Mouse (Mus musculus) CH12.LX (cell line): ENCODE data around the gene Ttc9b. TPM values are rescaled to one million over a fixed set of nuclear protein-coding genes. Genes with fewer than 3 reads are reported as not detected.

Source experiments
- DNase-seq: peaks from one replicate; pipeline ENCODE4 v3.0.0-alpha.2; 2013; ENCODE audit errors: extremely low read depth
- H3K27ac ChIP-seq: 2 replicates; pipeline ENCODE4 v1.5.1; 2012; ENCODE audit warnings: low read depth, mild to moderate bottlenecking, control low read depth, moderate library complexity; ENCODE audit not compliant: insufficient read depth
- H3K27me3 ChIP-seq: replicated peaks from 2 replicates; pipeline ENCODE3; 2012; ENCODE audit warnings: inconsistent platforms
- H3K36me3 ChIP-seq, 2 experiments: replicated peaks in 1 of 2; 2 replicates each; pipeline versions ENCODE3 to v1.6.1; 2012; ENCODE audit warnings: inconsistent platforms in 1 of 2, low read length in 1 of 2, mild to moderate bottlenecking in 1 of 2, mixed read lengths in 1 of 2, moderate library complexity in 1 of 2; ENCODE audit not compliant: control insufficient read depth in 1 of 2, insufficient read depth in 1 of 2
- H3K4me1 ChIP-seq, 2 experiments: 2 replicates each; pipeline ENCODE4 v1.6.1; 2012; ENCODE audit warnings: inconsistent platforms in 1 of 2, moderate library complexity in 1 of 2; ENCODE audit not compliant: insufficient read depth in 2 of 2, control insufficient read depth in 1 of 2
- H3K4me2 ChIP-seq: 2 replicates; pipeline ENCODE4 v1.6.1; 2012; ENCODE audit warnings: low read depth, mild to moderate bottlenecking, control low read depth; ENCODE audit not compliant: poor library complexity, insufficient read depth, severe bottlenecking
- H3K4me3 ChIP-seq, 3 experiments: fragments of 150-350 bp in 1 of 3; sonication (generic) in 1 of 3; replicated peaks in 1 of 3; 2 replicates each; pipeline versions ENCODE3 to v1.5.1; 2011 to 2012; ENCODE audit warnings: low read depth in 2 of 3, low read length in 2 of 3, mild to moderate bottlenecking in 2 of 3, moderate library complexity in 2 of 3, control low read depth in 1 of 3, improper control_type of control experiment in 1 of 3, inconsistent platforms in 1 of 3, mixed read lengths in 1 of 3; ENCODE audit not compliant: poor library complexity in 1 of 3
- H3K79me2 ChIP-seq: replicated peaks from 2 replicates; pipeline ENCODE4 v1.6.1; 2012; ENCODE audit warnings: mild to moderate bottlenecking, moderate library complexity; ENCODE audit not compliant: control insufficient read depth, poor library complexity, insufficient read depth, severe bottlenecking; ENCODE audit errors: extremely low read depth
- H3K9ac ChIP-seq: 2 replicates; pipeline ENCODE4 v1.6.1; 2012; ENCODE audit warnings: low read depth, mild to moderate bottlenecking, control low read depth, moderate library complexity; ENCODE audit not compliant: insufficient read depth
- H3K9me3 ChIP-seq: replicated peaks from 2 replicates; pipeline ENCODE3; 2012; ENCODE audit warnings: low read length, inconsistent platforms, mixed read lengths
- ELF1 ChIP-seq: IDR thresholded peaks from 2 replicates; pipeline ENCODE4 v1.6.1; 2014; ENCODE audit warnings: low read depth, mild to moderate bottlenecking, inconsistent platforms, low read length, improper control_type of control experiment
- ETS1 ChIP-seq: conservative IDR thresholded peaks from 2 replicates; pipeline ENCODE4 v1.6.1; 2012; ENCODE audit warnings: low read depth, mild to moderate bottlenecking, inconsistent platforms, low read length, improper control_type of control experiment, moderate library complexity
- GABPA ChIP-seq: IDR thresholded peaks from 2 replicates; pipeline ENCODE4 v1.6.1; 2012; ENCODE audit warnings: low read depth, low read length, improper control_type of control experiment, inconsistent platforms; ENCODE audit not compliant: insufficient replicate concordance
- TCF12 ChIP-seq: IDR thresholded peaks from 2 replicates; pipeline ENCODE4 v1.6.1; 2014; ENCODE audit warnings: low read depth, mild to moderate bottlenecking, inconsistent platforms, low read length, improper control_type of control experiment
- ZKSCAN1 ChIP-seq: IDR thresholded peaks from 2 replicates; pipeline ENCODE4 v1.6.1; 2012; ENCODE audit warnings: low read depth, inconsistent platforms, low read length, improper control_type of control experiment, borderline replicate concordance
- ZMIZ1 ChIP-seq: IDR thresholded peaks from 2 replicates; pipeline ENCODE4 v1.6.1; 2012; ENCODE audit warnings: low read depth, mild to moderate bottlenecking, inconsistent platforms, low read length, improper control_type of control experiment
- dilution Hi-C: fragments of 300-500 bp; cut with MboI; formaldehyde crosslinking; loops from 2 replicates; pipeline ENCODE4 v1.14.3; 2020; ENCODE audit warnings: low sequenced_read_pairs; ENCODE audit not compliant: extremely low pct_unique_long_range_greater_than_20kb, extremely low pct_ligation_motif_present
- in situ Hi-C: fragments of 300-500 bp; cut with MboI; formaldehyde crosslinking; loops from 3 replicates; pipeline ENCODE4 v1.14.3; 2019; ENCODE audit warnings: low sequenced_read_pairs, low pct_ligation_motif_present, low pct_unique_long_range_greater_than_20kb, mixed read lengths
- polyA plus RNA-seq: library from polyadenylated mRNA; unstranded; fragments of >175 nt; gene quantifications from 2 replicates; pipeline ENCODE4 v1.2.1, GENCODE M21; 2012; ENCODE audit warnings: low read depth; ENCODE audit not compliant: insufficient read length
- total RNA-seq, 2 experiments: library from RNA; depleted of rRNA; stranded (reverse); fragments of 300-350 nt in 1 of 2; fragments of >200 nt in 1 of 2; gene quantifications; 2 replicates each; pipeline ENCODE4 v1.2.3; 2012 to 2014

The Ttc9b gene
- total and polyA plus RNA-seq, 3 experiments = not detected

- in situ Hi-C loops = no loop called here
- Histone ChIP-seq H3K9me3 (no peaks in the 10 kb centered on the region), H3K27me3 (no peaks in the 10 kb centered on the region), H3K4me1 (peaks cover 0 to 2% of the 10 kb centered on the region in 2 experiments; a peak in 1 of 4 replicates), H3K4me2 (no peak overlapping the region), H3K27ac (no peak overlapping the region), H3K79me2 (no peaks in the 10 kb centered on the region), H3K9ac (no peak overlapping the region), H3K4me3 (no peak overlapping the region), H3K36me3 (no peaks in the 10 kb centered on the region)
- TF ChIP-seq ELF1 (no peak), ZMIZ1 (no peak), ETS1 (no peak), ZKSCAN1 (no peak), TCF12 (no peak), GABPA (no peak)
- DNase-seq = no peak
- dilution Hi-C loops = no loop called here
These were observed 43.0 kb downstream of the Ttc9b start for GRCm38 (mm10) chr7:27696711-27697110.

Other genes starting within 250 kb of the Ttc9b start
- gene Sptbn4, start 206.2 kb upstream of the Ttc9b start, total RNA-seq (2012; rRNA removed) = 0.29 and 0.38 TPM in 2 replicates
- 0.18 and 0.21 TPM in 2 replicates for gene Sptbn4, start 206.2 kb upstream of the Ttc9b start, total RNA-seq (2014; rRNA removed)
- gene Sptbn4, start 206.2 kb upstream of the Ttc9b start, polyA plus RNA-seq = 0.20 and 0.24 TPM in 2 replicates
- gene Blvrb, start 205.9 kb upstream of the Ttc9b start, total RNA-seq (2012; rRNA removed) = 6.3 and 9.4 TPM in 2 replicates
- gene Blvrb, start 205.9 kb upstream of the Ttc9b start, total RNA-seq (2014; rRNA removed) = 2.8 and 4.3 TPM in 2 replicates
- 5.0 and 7.6 TPM in 2 replicates for gene Blvrb, start 205.9 kb upstream of the Ttc9b start, polyA plus RNA-seq
- gene Sertad3, start 180.1 kb upstream of the Ttc9b start, total RNA-seq (2012; rRNA removed) = 2.6 and 2.8 TPM in 2 replicates
- gene Sertad3, start 180.1 kb upstream of the Ttc9b start, total RNA-seq (2014; rRNA removed) = 2.7 and 3.9 TPM in 2 replicates
- gene Sertad3, start 180.1 kb upstream of the Ttc9b start, polyA plus RNA-seq = 1.8 and 2.7 TPM in 2 replicates
- 8.0 and 8.3 TPM in 2 replicates for gene Sertad1, start 167.0 kb upstream of the Ttc9b start, total RNA-seq (2012; rRNA removed)
- gene Sertad1, start 167.0 kb upstream of the Ttc9b start, total RNA-seq (2014; rRNA removed) = 8.1 and 9.1 TPM in 2 replicates
- 5.0 and 7.4 TPM in 2 replicates for gene Sertad1, start 167.0 kb upstream of the Ttc9b start, polyA plus RNA-seq
- 0.21 TPM in 2 replicates for gene Prx, start 154.6 kb upstream of the Ttc9b start, total RNA-seq (2012; rRNA removed)
- gene Prx, start 154.6 kb upstream of the Ttc9b start, total RNA-seq (2014; rRNA removed) = 0.12 and 0.17 TPM in 2 replicates
- 0.41 and 0.60 TPM in 2 replicates for gene Prx, start 154.6 kb upstream of the Ttc9b start, polyA plus RNA-seq
- 0.04 TPM in 1 of 2 replicates, not detected in the other for gene Hipk4, start 130.6 kb upstream of the Ttc9b start, total RNA-seq (2012; rRNA removed)
- gene Hipk4, start 130.6 kb upstream of the Ttc9b start, total RNA-seq (2014; rRNA removed) = 0.09 TPM in 1 of 2 replicates, not detected in the other
- gene Hipk4, start 130.6 kb upstream of the Ttc9b start, polyA plus RNA-seq = 0.11 and 0.16 TPM in 2 replicates
- gene Pld3, start 100.7 kb upstream of the Ttc9b start, total RNA-seq (2012; rRNA removed) = 16.2 and 21.1 TPM in 2 replicates
- 6.0 and 6.2 TPM in 2 replicates for gene Pld3, start 100.7 kb upstream of the Ttc9b start, total RNA-seq (2014; rRNA removed)
- gene Pld3, start 100.7 kb upstream of the Ttc9b start, polyA plus RNA-seq = 13.5 and 14.1 TPM in 2 replicates
- 7.0 and 7.8 TPM in 2 replicates for gene 2310022A10Rik, start 100.7 kb upstream of the Ttc9b start, total RNA-seq (2012; rRNA removed)
- 7.2 and 8.6 TPM in 2 replicates for gene 2310022A10Rik, start 100.7 kb upstream of the Ttc9b start, total RNA-seq (2014; rRNA removed)
- gene 2310022A10Rik, start 100.7 kb upstream of the Ttc9b start, polyA plus RNA-seq = 27.1 and 30.7 TPM in 2 replicates
- 40.3 and 41.8 TPM in 2 replicates for gene Akt2, start 62.4 kb upstream of the Ttc9b start, total RNA-seq (2012; rRNA removed)
- 39.3 and 39.5 TPM in 2 replicates for gene Akt2, start 62.4 kb upstream of the Ttc9b start, total RNA-seq (2014; rRNA removed)
- gene Akt2, start 62.4 kb upstream of the Ttc9b start, polyA plus RNA-seq = 77.1 and 77.3 TPM in 2 replicates
- gene Map3k10, start 20.7 kb downstream of the Ttc9b start, total RNA-seq (2012; rRNA removed) = 15.0 and 16.7 TPM in 2 replicates
- 7.2 and 7.8 TPM in 2 replicates for gene Map3k10, start 20.7 kb downstream of the Ttc9b start, total RNA-seq (2014; rRNA removed)
- 7.6 and 8.2 TPM in 2 replicates for gene Map3k10, start 20.7 kb downstream of the Ttc9b start, polyA plus RNA-seq
- 0.76 and 1.2 TPM in 2 replicates for gene Zfp607b, start 35.4 kb downstream of the Ttc9b start, total RNA-seq (2012; rRNA removed)
- gene Zfp607b, start 35.4 kb downstream of the Ttc9b start, total RNA-seq (2014; rRNA removed) = 0.93 and 0.97 TPM in 2 replicates
- 0.90 and 1.0 TPM in 2 replicates for gene Zfp607b, start 35.4 kb downstream of the Ttc9b start, polyA plus RNA-seq
- gene Zfp60, start 77.5 kb downstream of the Ttc9b start, total RNA-seq (2012; rRNA removed) = 7.8 and 8.2 TPM in 2 replicates
- gene Zfp60, start 77.5 kb downstream of the Ttc9b start, total RNA-seq (2014; rRNA removed) = 7.2 and 8.1 TPM in 2 replicates
- gene Zfp60, start 77.5 kb downstream of the Ttc9b start, polyA plus RNA-seq = 6.9 and 7.2 TPM in 2 replicates
- gene Zfp626, start 153.3 kb downstream of the Ttc9b start, total RNA-seq (2012; rRNA removed) = 3.6 and 3.9 TPM in 2 replicates
- gene Zfp626, start 153.3 kb downstream of the Ttc9b start, total RNA-seq (2014; rRNA removed) = 5.5 and 6.5 TPM in 2 replicates
- gene Zfp626, start 153.3 kb downstream of the Ttc9b start, polyA plus RNA-seq = 3.6 and 4.4 TPM in 2 replicates
- gene Zfp59, start 184.7 kb downstream of the Ttc9b start, total RNA-seq (2012; rRNA removed) = 4.0 and 5.0 TPM in 2 replicates
- 5.9 and 6.5 TPM in 2 replicates for gene Zfp59, start 184.7 kb downstream of the Ttc9b start, total RNA-seq (2014; rRNA removed)
- 3.4 and 4.0 TPM in 2 replicates for gene Zfp59, start 184.7 kb downstream of the Ttc9b start, polyA plus RNA-seq
- gene Zfp607a, start 203.6 kb downstream of the Ttc9b start, total RNA-seq (2012; rRNA removed) = 7.0 and 7.8 TPM in 2 replicates
- gene Zfp607a, start 203.6 kb downstream of the Ttc9b start, total RNA-seq (2014; rRNA removed) = 5.7 and 5.8 TPM in 2 replicates
- gene Zfp607a, start 203.6 kb downstream of the Ttc9b start, polyA plus RNA-seq = 6.7 and 6.8 TPM in 2 replicates